Mouse (Mus musculus): ENCODE results near the gene Nufip2.

GRCm38 (mm10) chr11:77783747-77784646 lies 98.0 kb downstream of the Nufip2 start:
- TF ChIP-seq CTCF (IDR thresholded peaks at IDR 0.05; ENCODE audit: low read depth) = peak; percentile 73
- TF ChIP-seq EP300 (IDR thresholded peaks at IDR 0.05; ENCODE audit: low read depth) = 0 out of 2 replicates have a peak, but pooled peaks have one; percentile 15

Data from liver, embryonic 14.5 days (tissue).